Mouse (Mus musculus): ENCODE results near the gene Gata5.

The Gata5 gene

DNA sequence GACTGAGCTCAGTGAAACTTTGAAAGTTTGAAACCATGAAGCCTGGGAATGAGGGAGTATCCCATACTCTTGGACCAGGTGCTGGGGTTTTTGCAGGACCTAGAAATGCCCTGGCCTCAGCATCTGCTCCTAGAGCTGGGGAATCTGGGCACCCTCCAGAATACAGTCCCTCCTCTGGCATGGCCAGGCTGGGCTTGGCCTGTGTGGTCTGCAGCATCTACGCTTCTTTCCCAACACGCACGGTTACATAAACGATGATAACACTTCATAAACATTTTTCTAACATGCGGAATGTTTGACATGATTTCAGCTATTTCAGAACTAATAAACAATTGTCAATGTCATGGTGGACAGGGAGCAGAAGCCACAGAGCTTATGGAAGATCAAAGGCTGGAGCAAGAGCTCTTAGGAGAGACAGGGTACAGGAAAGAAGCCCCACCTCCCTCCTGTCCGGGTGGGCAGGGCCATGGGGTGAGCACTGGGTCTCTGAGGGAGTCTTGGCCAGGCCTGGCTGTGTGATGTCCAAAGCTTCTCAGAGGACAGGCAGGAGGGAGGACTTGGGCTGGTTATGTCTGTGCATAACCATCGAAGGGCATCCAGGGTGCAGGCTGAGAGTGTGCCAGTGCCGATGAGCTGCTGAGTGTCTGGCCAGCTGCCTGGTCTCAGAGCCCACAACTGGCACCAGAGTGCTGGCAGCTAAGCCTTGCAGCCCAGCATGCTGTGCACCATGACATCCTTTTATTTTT, 27.9 kb downstream of the Gata5 start:
- no peak for DNase-seq

GRCm38 (mm10) chr2:180306009-180306408, 28.5 kb downstream of the Gata5 start:
- no peak for DNase-seq

- no peak for DNase-seq
These were observed 29.0 kb downstream of the Gata5 start for GRCm38 (mm10) chr2:180305490-180305889.

DNA sequence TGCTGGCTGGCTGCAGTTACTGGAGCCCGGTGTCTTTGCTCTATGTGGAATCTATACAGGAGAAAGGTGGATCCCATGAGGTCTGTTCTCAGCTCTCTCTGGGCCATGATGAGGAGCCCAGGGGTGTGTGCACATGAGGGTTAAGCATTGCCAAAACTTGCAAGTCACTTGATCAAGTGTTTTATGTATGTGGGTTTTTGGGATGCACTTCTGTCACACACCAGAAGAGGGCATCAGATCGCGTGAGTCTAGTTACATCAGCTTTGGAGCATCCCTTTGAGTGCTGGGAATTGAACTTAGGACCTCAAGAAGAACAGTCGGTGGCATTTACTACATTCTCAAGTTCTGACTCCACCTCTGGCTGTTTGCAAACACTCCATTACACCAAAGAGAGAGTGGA, 29.9 kb downstream of the Gata5 start:
- DNase-seq = no peak

- DNase-seq = no peak
These were observed 31.0 kb downstream of the Gata5 start for GRCm38 (mm10) chr2:180303468-180303867.

GRCm38 (mm10) chr2:180302201-180302600, 32.3 kb downstream of the Gata5 start:
- DNase-seq = no peak

GRCm38 (mm10) chr2:180300771-180301170, 33.7 kb downstream of the Gata5 start:
- no peak for DNase-seq

DNA sequence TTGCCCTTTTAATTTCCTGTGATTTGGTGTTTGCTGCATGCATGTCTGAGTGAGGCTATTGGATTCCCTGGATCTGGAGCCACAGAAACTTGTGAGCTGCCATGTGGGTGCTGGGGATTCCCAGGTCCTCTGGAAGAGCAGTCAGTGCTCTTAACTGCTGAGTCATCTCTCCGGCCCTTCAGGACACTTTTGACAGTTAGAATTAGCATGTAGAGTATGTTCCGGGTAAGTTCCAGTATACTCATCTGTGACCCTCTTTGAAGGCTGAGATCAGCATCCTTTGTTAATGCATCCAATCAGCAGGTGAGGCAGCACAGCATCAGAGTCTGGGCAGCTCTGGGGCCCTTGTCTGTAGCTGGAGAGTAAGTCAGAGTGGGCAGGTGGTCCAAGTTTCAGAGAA, 34.2 kb downstream of the Gata5 start:
- DNase-seq = no peak

DNA sequence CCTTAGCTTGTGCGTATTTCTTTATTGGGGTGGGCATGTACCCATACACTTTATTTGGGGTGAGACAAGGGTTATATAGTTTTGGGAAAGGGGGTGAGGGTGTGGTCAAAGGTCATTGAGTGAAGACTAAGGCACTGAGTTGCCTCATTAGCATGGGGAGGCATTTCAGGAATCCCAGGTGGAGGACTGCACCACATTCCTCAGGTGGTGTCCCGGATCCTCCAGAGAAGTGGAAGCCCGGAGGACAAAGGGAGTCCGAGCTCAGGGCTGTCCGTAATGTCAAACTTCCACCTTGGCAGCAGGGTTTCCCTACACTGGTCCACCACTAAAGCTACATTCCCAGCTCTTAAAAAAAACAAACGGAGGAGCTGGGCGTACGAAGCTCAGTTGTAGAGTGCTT, 41.6 kb downstream of the Gata5 start:
- DNase-seq = no peak

GRCm38 (mm10) chr2:180292026-180292425, 42.5 kb downstream of the Gata5 start:
- no peak for DNase-seq

- DNase-seq = no peak
These were observed 42.9 kb downstream of the Gata5 start for GRCm38 (mm10) chr2:180291566-180291965.

DNA sequence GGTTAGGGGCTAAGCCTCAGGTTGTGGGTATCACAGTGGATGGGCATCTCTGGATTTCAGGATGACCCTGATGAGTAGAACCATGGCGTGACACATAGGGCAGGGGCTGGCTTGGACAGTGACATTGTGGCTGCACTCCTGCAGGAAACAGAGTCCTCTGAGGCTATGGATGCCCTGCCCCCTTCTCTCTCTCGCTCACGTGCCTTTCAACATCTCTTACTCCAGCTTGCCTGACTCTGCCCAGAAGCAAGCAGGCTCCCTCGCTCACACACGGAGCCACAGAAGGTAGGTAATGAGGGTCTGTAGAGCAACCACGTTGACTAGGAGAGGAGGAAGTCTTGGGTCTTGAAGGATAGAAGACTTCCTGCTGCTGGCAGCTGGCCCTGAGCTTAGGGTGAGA, 44.0 kb downstream of the Gata5 start:
- no peak for DNase-seq

GRCm38 (mm10) chr2:180289440-180290108, 44.9 kb downstream of the Gata5 start, which contains the start of gene Rbbp8nl:
Gene Rbbp8nl, minus strand, starts transcription at chr2:180289879.
- peak; percentile 67 for DNase-seq

DNA sequence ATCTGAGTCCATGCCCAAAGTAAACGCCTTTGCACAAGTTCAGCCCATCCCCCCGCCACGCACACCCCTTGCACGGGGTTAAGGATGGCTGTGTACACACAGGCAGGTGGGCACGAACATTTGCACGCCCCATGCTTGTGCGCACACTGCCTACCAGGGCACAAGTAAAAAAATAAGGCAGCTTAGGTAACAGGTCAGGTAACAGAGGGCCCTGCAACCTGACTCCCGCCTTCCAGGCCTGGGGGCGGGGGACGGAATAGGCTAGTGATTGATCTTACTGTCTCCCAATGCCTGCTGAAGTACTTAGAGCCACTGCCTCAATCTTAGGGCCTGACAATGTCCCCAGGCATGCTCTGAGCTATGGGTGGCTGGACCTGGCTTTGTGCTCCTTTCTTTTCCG, 45.5 kb downstream of the Gata5 start:
- no peak for DNase-seq

DNA sequence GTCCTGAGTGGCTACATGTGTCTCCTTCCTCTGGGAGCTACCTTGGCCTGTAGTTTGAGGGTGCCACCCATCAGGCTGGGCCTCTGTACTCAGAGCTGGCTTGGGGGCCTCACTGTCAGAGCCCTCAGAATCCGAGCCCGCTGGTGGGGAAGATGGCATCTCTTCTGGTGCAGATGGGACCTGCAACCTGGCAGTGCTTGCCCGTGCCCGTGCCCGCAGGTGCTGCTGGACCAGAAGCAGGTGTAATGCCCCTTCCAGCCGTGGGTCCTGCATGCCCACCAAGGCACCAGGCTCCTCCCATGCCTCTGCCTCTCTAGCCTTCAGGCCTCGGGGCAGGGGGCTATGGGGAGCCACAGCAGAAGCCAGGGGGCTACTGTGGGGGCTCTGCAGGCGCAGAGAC, 55.2 kb downstream of the Gata5 start:
- DNase-seq = no peak

- DNase-seq = no peak
These were observed 56.7 kb downstream of the Gata5 start for GRCm38 (mm10) chr2:180277773-180278320.

DNA sequence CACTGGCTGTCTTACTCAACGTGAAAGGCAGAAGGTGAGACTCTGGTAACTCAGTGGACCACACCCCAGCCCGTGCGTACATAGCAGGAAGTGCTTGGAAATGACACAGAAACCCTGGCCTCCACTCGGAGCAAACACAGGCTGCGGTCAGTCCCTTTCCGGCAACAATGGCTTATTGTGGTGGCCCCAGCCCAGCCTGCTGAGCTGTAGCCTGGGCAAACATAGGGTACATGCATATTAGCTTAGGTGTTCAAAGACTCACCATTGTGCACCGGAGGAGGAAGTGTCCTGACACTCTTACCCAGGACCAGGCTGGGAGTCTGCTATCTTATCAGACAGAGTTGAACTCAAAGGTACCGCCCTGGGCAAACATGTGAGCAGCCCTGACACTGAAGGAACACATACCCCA, 57.6 kb downstream of the Gata5 start:
- DNase-seq = no peak

GRCm38 (mm10) chr2:180276385-180276784, 58.1 kb downstream of the Gata5 start:
- DNase-seq = no peak

GRCm38 (mm10) chr2:180275836-180276235, 58.7 kb downstream of the Gata5 start:
- peak; percentile 85 for DNase-seq

All from kidney, adult 9 months (tissue).